Mouse (Mus musculus) thymus, adult 2 months (tissue): ENCODE measurements around the gene Fam187a. TPM values are rescaled to one million over a fixed set of nuclear protein-coding genes. Genes with fewer than 3 reads are reported as not detected.

Experiments
- DNase-seq: peaks from one replicate; pipeline ENCODE4 v3.0.0; 2021
- H3K27ac ChIP-seq: fragments of 200-500 bp; 2 replicates; pipeline ENCODE4 v1.5.1; 2012; ENCODE audit warnings: low read length, control low read depth; ENCODE audit not compliant: control insufficient read depth, insufficient read depth
- H3K27me3 ChIP-seq: fragments of 200-500 bp; 2 replicates; pipeline ENCODE4 v1.6.1; 2012; ENCODE audit warnings: mild to moderate bottlenecking, low read length, moderate library complexity, mixed read lengths; ENCODE audit not compliant: control insufficient read depth, insufficient read depth
- H3K36me3 ChIP-seq: fragments of 200-500 bp; 2 replicates; pipeline ENCODE4 v1.6.1; 2012; ENCODE audit warnings: mild to moderate bottlenecking, low read length, moderate library complexity; ENCODE audit not compliant: control insufficient read depth, insufficient read depth
- H3K4me1 ChIP-seq: fragments of 200-500 bp; replicated peaks from 2 replicates; pipeline ENCODE4 v1.6.1; 2012; ENCODE audit warnings: low read length; ENCODE audit not compliant: control insufficient read depth, insufficient read depth
- H3K4me3 ChIP-seq: fragments of 200-500 bp; 2 replicates; pipeline ENCODE4 v1.5.1; 2012; ENCODE audit warnings: mild to moderate bottlenecking, low read length, control low read depth, moderate library complexity; ENCODE audit not compliant: control insufficient read depth, insufficient read depth
- CTCF ChIP-seq: fragments of 200-500 bp; IDR thresholded peaks from 2 replicates; pipeline ENCODE4 v1.5.1; 2012; ENCODE audit warnings: mild to moderate bottlenecking, control low read depth, low read length, moderate library complexity, borderline replicate concordance; ENCODE audit not compliant: control insufficient read depth, poor library complexity, insufficient read depth; ENCODE audit errors: extremely low read depth
- POLR2A ChIP-seq: fragments of 200-500 bp; IDR thresholded peaks from 2 replicates; pipeline ENCODE4 v1.6.1; 2012; ENCODE audit warnings: mild to moderate bottlenecking, low read length, control low read depth, moderate library complexity; ENCODE audit not compliant: control insufficient read depth, poor library complexity, insufficient read depth; ENCODE audit errors: extremely low read depth
- WGBS: fragments of 180-500 bp; shearing (Covaris S2); methylation state at CpG from one replicate; pipeline ENCODE4 v1.1.7; 2018; 5-methylcytosine and 5-hydroxymethylcytosine counted together
- polyA plus RNA-seq: library from polyadenylated mRNA; depleted of rRNA; stranded (reverse); fragments of >200 nt; gene quantifications from 2 replicates; pipeline ENCODE4 v1.2.3, GENCODE M21; 2012

The Fam187a gene
- polyA plus RNA-seq, 1 experiment, result not detected

- H3K27me3 ChIP-seq, result no peaks in the 10 kb centered on the region
- 10% methylated on average over 7 of the region's 7 CpGs for WGBS
- no peak within 1 kb of the TSS for H3K27ac ChIP-seq
- no peaks in the 10 kb centered on the region for H3K4me1 ChIP-seq
- peaks cover 4% of the 10 kb centered on the region; the same call in 1 of the 2 replicates for H3K36me3 ChIP-seq
- TF ChIP-seq POLR2A, result no peak
- peak; percentile 77; the same call in 1 of the 2 replicates for TF ChIP-seq CTCF
- H3K4me3 ChIP-seq, result no peak within 1 kb of the TSS
- peak; percentile 52 for DNase-seq
Observed at GRCm38 (mm10) chr11:102900763-102901162, 15.8 kb downstream of the Fam187a start, which contains the start of gene Gfap. Gfap (minus strand) TSS chr11:102900912.

GRCm38 (mm10) chr11:102901199-102901598 is 16.2 kb downstream of the Fam187a start:
- Histone ChIP-seq H3K27ac (no peak overlapping the region), H3K27me3 (no peaks in the 10 kb centered on the region), H3K4me3 (no peak overlapping the region), H3K36me3 (peaks cover 8% of the 10 kb centered on the region; the same call in 1 of the 2 replicates), H3K4me1 (no peaks in the 10 kb centered on the region)
- WGBS, result 56% methylated on average over 4 of the region's 4 CpGs
- TF ChIP-seq CTCF (no peak), POLR2A (no peak)
- DNase-seq, result no peak

GRCm38 (mm10) chr11:102902107-102902506 is 17.1 kb downstream of the Fam187a start:
- H3K27me3 ChIP-seq, result no peaks in the 10 kb centered on the region
- 89% methylated on average over 5 of the region's 5 CpGs for WGBS
- no peak overlapping the region for H3K27ac ChIP-seq
- peaks cover 13% of the 10 kb centered on the region; the same call in 1 of the 2 replicates for H3K36me3 ChIP-seq
- DNase-seq, result no peak
- no peak for TF ChIP-seq POLR2A
- TF ChIP-seq CTCF, result no peak
- H3K4me1 ChIP-seq, result no peaks in the 10 kb centered on the region
- no peak overlapping the region for H3K4me3 ChIP-seq

- no peak for DNase-seq
- TF ChIP-seq POLR2A (no peak), CTCF (no peak)
- Histone ChIP-seq H3K27me3 (no peaks in the 10 kb centered on the region), H3K4me1 (no peaks in the 10 kb centered on the region), H3K4me3 (no peak overlapping the region), H3K36me3 (peaks cover 29% of the 10 kb centered on the region), H3K27ac (no peak overlapping the region)
- 91% methylated on average over 7 of the region's 7 CpGs for WGBS
Observed at GRCm38 (mm10) chr11:102903654-102904053, 18.7 kb downstream of the Fam187a start.

- Histone ChIP-seq H3K4me3 (no peak overlapping the region), H3K36me3 (peaks cover 88% of the 10 kb centered on the region), H3K27me3 (no peaks in the 10 kb centered on the region), H3K4me1 (no peaks in the 10 kb centered on the region), H3K27ac (no peak overlapping the region)
- WGBS, result over 99% methylated on average over 7 of the region's 7 CpGs
- TF ChIP-seq POLR2A (no peak), CTCF (no peak)
- no peak for DNase-seq
Observed at GRCm38 (mm10) chr11:102911376-102911775, 26.4 kb downstream of the Fam187a start.

- no peak overlapping the region for H3K27ac ChIP-seq
- no peak for DNase-seq
- no peaks in the 10 kb centered on the region for H3K4me1 ChIP-seq
- no peak for TF ChIP-seq POLR2A
- TF ChIP-seq CTCF, result no peak
- H3K27me3 ChIP-seq, result no peaks in the 10 kb centered on the region
- peaks cover 52% of the 10 kb centered on the region for H3K36me3 ChIP-seq
- H3K4me3 ChIP-seq, result no peak overlapping the region
- WGBS, result 94% methylated on average over 9 of the region's 9 CpGs
Observed at GRCm38 (mm10) chr11:102915380-102915779, 30.4 kb downstream of the Fam187a start.

- TF ChIP-seq CTCF (no peak), POLR2A (no peak)
- 76% methylated on average over 4 of the region's 4 CpGs for WGBS
- Histone ChIP-seq H3K27ac (no peak overlapping the region), H3K4me1 (no peaks in the 10 kb centered on the region), H3K27me3 (no peaks in the 10 kb centered on the region), H3K4me3 (no peak overlapping the region), H3K36me3 (peaks cover 28% of the 10 kb centered on the region)
- DNase-seq, result no peak
Observed at GRCm38 (mm10) chr11:102918077-102918476, 33.1 kb downstream of the Fam187a start.
